Mouse (Mus musculus): Measurements from ENCODE around the gene Ubash3b.
A peak's percentile ranks its signal among the peaks of the same experiment; 100 is the strongest.

- TF ChIP-seq POLR2A (IDR thresholded peaks at IDR 0.05; ENCODE audit: insufficient read depth, low read length) (no peak), CTCF (IDR thresholded peaks at IDR 0.05; ENCODE audit: low read depth, low read length) (peak; percentile 96)
Observed at GRCm38 (mm10) chr9:41190745-41191482, 29.4 kb upstream of the Ubash3b start.
